Mouse (Mus musculus) natural killer cell, adult 2 months (primary cell): ENCODE data around the gene Akip1.

Experiments
- DNase-seq, 2 experiments: peaks; one replicate each; pipeline ENCODE4 v3.0.0; 2022; ENCODE audit warnings: low spot score in 2 of 2

Gene Akip1

DNA sequence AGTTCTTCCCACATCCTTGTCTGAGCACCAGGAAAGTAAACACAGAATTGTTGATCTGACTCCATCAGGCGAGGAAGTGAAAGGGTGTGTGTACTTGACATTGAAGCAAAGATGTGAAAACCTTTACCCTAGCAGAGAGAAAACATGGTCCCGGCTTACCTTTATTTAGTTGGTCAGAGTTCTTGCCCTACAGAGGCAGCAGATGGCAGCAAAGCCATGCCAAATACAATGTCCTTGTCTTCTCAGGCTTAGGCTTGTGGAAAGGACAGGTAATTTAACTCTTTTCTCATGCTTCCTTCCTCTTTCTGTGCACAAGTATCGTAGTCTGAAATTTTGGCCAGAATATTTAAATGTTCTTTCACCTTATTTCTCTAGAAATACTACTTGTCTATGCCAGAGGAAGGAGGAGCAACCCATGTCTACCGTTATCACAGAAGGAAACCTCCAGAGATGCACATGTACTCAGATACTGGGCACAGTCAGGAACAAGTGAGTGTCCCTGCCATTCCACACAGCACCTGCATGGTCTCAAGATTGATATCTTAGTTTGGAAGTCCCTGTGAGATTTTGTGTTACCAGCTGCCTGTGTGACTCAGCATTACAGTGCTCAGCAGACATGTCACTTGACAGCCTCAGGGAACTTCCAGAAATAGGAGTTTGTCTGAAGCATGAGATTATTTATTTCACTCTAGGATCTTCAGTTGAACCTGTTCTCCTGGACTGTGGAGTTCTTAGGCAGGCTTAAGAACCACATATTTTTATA lies 3.7 kb downstream of the Akip1 start:
- peak; percentile 18 to 49 for DNase-seq

DNA sequence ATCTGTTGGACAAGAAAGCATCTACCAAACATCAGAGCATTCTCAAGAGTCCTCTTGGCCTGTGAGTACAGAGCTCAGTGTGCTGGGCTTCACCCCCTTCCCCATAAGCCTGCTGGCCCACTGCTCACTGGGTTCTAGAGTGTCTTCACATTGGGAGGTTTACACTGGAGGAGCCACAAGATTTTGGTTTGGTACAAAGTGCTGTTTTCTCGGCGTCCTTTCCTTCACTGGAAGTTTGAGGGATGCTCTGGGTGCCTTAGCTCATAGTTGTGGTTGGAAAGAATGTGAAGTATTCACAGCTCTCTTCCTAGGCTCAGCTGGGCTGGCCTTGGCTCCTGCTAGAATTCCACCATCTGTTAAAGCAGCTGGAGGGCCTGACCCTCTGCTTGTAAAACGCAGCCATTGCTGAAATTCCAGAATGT lies 5.5 kb downstream of the Akip1 start:
- no peak for DNase-seq

- DNase-seq = no peak
Observed at GRCm38 (mm10) chr7:109710069-109710468, 6.6 kb downstream of the Akip1 start.

DNA sequence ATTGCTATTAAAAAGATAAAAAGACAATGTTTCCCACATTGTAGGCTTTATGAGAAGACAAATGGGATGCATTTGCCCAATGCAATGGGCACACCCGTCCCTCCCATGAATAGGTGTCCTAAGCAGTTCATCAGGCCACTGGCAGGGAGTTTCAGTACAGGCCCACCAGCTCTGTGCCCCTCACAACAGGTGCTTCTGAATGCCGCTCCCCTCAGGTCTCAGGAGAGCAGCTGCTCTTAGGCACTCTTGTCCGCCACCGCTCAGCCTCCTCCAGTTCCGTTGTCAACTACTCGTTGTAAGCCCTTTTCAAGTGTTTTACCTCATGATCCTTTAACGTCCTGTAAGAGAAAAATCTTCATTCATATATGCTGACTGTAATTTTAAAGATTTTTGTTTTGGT lies 8.7 kb downstream of the Akip1 start:
- DNase-seq = no peak

- no peak for DNase-seq
Observed at GRCm38 (mm10) chr7:109713434-109713982, 10.0 kb downstream of the Akip1 start.

DNA sequence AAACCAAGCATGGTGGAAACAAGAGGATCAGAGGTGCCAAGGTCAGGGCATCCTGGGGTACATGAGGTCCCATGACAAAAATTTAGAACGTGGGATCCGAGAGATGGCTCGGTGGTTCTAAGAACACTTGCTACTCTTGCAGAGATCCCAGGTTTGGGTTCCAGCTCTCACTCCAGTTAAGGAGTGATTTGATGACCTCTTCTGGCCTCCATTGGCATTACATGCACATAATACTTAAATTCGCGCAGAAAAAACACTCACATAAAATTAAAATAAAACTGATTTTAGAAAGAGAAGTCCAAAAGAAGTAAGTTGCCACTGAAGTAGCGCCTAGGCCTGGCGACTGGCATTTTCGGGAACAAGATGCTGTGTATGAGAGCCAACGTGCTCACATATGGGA lies 15.8 kb downstream of the Akip1 start:
- no peak for DNase-seq

DNA sequence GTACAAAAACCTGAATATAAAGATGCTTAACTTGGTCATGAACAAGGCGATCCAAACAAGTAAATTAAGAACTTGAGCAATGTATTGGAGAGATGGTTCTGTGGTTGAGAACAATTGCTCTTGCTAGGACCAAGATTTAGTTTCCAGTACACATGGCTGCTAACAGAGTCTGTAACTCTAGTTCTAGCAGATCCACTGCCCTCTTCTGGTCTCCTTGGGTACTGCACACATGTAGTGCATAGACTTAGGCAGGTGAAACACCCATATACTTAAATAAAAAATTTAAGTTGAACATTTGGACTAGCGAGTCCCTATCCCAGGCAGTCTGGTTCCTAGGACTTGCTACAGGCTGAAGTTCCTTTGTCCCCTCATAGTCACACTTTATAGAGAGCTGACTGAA lies 19.1 kb downstream of the Akip1 start:
- DNase-seq = no peak

- DNase-seq = no peak
Observed at GRCm38 (mm10) chr7:109723114-109723513, 19.6 kb downstream of the Akip1 start.

DNA sequence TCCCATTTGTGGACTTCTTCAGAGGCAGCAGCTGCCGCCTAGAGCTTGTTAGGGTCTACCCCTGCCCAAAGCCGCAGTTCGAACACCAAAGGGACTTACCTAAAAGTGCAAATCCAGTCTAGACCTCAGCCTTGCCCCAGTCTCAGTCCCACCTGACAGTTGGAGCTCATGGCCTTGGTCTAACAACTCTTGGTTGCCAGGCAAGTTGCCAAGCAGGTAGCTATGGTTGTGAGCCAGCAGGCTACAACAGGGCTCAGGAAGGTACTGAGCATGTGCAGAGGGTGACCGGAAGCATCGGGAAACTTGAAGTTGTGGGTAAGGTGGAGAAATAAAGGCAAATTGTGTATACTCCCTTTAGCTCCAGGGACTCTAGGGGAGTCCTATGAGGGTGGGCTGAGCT lies 20.2 kb downstream of the Akip1 start, which contains the start of gene BC051019:
Gene BC051019 (minus strand): TSS at position 154 of the 400 bp plus-strand sequence.
- no peak for DNase-seq

GRCm38 (mm10) chr7:109731626-109732025 lies 28.1 kb downstream of the Akip1 start, which contains the start of gene Ascl3:
TSS of gene Ascl3 (minus strand) at chr7:109731726.
- DNase-seq = no peak

DNA sequence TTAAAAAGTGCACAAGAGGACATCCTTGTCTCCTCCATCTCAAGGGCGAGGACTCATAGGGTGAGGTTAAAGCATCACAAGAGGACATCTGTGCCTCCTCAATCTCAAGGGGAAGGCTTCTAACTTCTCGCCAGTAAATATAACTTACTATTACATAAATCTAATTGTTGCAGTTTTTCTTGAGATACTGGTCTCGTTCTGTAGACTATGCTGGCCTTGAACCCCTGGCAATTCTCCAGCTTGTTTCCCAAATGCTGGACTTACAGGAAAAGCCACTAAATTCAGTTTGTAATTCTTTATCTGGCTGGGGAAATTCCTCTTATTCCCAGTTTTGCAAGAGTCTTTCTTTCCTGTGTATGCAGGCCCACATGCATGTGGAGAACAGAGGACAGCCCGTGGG lies 31.3 kb downstream of the Akip1 start:
- no peak for DNase-seq

DNA sequence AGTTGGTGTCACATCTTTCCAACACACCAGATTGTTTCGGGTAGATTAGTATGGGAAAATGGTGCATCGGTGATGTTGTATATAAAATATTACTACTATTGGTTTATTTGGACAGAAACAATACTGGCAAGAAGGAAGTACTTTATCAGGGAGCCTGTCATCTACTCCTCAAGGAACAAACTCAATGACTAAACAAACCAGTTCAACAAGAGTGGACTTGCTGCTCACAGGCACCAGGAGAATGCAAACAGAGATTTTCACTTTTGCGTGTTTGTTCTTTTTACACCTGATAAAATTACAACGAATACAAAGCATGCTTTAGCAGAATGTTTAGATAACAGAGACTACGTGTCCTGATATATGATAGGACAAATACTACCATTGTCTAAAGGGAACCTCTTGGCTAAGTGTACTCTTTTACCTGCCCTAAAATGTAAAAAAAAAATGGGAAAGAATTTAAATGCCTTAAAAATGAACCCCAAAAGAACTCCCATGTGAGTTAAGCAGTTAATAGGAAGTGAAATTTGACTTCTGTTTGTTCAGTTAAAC lies 36.4 kb downstream of the Akip1 start:
- no peak for DNase-seq

- no peak for DNase-seq
Observed at GRCm38 (mm10) chr7:109741060-109741459, 37.6 kb downstream of the Akip1 start.

GRCm38 (mm10) chr7:109741703-109742102 lies 38.2 kb downstream of the Akip1 start:
- DNase-seq = no peak

DNA sequence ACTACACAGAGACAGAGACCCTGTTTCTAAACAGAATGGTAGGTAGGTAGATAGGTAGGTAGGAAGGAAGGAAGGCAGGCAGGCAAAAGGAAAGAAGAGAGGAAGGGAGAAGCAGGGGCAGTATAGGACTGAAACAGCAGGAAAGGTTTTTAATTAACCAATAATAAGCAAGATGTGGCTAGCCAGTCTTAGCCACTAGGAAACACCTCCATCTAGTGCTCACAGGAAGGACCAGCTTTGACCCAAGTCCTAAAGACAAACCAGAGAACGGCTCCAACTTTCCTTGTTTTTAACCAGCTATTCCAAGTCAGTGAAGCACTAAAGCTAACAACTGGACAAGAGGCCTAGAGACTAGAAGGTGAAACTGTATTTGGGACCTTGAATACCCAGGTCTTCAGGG lies 44.3 kb downstream of the Akip1 start:
- no peak for DNase-seq

DNA sequence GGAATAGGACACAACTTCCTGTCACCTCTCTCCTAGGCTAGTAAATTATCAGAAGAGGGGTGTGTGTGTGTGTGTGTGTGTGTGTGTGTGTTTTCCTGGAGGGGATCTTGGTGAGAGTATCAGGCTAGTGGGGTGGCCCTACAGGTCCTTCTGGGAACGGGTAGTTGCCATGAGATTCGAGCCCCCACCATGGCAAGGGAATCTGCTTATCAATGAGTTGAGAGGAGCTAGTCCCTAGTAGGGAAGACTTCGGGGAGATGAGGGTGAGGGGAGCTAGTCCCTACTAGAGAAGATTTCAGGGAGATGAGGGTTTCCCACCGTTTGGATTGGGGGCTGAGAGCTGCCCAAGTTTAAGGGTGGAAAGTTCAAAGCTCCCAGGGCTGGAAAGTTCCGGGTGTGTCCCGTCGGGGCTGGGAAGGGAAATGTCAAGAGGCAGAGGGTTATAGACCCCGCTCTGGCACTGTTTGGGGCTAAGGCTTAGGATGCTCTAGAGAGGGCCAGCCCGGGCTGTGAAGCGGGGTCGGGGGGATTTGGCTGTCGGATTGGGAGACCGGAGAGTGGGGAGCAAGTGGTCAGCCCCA lies 48.0 kb downstream of the Akip1 start:
- DNase-seq = no peak

DNA sequence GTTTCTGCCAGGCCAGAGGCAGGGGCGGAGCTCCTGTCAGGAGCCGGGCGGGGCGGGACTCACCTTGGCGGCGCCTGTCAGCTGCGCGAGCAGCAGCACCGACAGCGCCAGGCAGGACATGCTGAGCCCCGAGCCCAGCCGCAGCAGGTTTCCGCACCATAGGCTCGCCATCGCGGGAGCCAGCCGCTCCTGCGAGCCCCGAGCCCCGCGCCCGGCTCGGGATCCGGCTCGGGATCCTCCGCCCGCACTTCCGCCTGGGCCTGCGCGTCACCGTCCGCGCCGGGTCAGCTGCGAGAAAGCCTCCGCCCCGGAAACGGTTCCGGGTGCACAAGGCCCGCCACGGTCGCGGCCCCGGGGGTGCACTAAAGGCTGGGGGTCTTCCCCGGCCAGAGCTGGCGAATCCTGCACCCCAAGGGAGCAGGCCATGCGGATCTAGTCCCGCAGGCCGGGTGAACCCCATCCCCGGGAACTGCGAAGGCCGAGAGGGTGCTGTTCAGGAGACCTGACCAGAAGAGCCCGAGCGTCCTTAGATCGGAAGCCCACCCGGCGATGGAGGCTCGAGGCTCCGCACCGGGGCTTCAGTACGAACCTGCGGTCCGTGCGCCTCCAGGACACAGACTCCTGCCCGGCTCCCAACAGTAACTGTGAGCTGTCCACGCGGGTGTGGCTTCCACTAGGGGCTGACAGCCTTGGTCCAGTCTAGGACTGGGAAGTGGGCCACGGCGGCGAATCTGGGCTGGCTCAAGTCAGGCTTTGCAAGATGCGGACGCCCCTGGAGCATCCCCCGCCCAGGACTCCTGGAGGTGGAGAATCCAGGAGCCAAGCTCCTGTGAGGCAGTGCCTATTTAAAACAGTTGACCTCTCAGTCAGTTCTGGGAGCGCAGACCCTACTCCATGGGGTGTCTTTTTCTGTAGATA lies 48.8 kb downstream of the Akip1 start, which contains the start of gene Tmem9b:
Gene Tmem9b (minus strand): TSS at position 868 of the 918 bp plus-strand sequence.
- DNase-seq = peak; percentile 64

- no peak for DNase-seq
Observed at GRCm38 (mm10) chr7:109754034-109754433, 50.5 kb downstream of the Akip1 start.

- no peak for DNase-seq
Observed at GRCm38 (mm10) chr7:109756291-109756690, 52.8 kb downstream of the Akip1 start.
